Mouse (Mus musculus): Measurements from ENCODE around the gene Cox6a1. TPM values are rescaled to one million over a fixed set of nuclear protein-coding genes. Genes with fewer than 3 reads are reported as not detected.
A peak's percentile ranks its signal among the peaks of the same experiment; 100 is the strongest.
"Not testable (repeated sequence)": the region's sequence is repeated elsewhere in the genome, so short reads cannot be mapped to it uniquely, and the experiment has no call there.

Gene Cox6a1
- polyA plus RNA-seq, 1 experiment from 2014 or later: 674 TPM

DNA sequence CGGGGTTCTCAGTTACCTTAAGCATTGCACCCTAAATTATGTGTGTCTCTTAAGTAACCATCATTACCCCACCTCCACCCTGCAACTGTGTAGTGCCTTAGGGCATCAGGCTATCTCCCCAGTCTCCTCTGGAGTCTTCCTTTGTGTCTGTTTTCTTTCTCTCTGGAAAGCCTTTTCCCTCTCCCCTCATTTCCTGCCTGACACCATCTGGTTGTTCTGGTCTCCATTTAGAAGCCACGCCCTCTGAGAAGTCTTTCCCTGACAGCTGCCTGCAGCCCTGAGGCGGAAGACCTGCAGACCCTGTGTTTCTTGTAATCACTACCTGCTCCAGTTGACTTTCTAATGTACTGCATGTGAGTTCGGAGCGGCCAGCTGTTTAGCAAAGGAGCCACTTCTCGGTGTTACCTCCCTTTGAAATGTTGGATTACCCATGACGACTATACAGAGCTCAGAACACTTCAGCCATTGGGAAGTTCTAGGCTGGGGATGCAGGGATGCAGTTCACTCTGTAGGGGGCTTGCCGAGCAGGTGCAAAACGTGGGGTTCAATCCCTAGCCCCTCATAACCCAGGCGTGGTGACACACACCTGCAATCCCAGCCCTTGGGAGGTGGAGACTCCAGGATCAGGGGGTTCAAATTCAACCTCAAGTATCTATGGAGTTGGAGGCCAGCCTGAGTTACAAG lies 31.0 kb downstream of the Cox6a1 start:
- H3K27ac ChIP-seq (ENCODE audit: low read depth, low read length): peak overlapping the region; percentile 20
- H3K27me3 ChIP-seq (ENCODE audit: control insufficient read depth, insufficient read depth, low read length): no peaks in the 10 kb centered on the region
- peak overlapping the region; percentile 13; the same call in 1 of the 2 replicates for H3K4me2 ChIP-seq (ENCODE audit: low read depth, low read length, severe bottlenecking)
- peak; percentile 60; the same call in 1 of the 2 replicates for ATAC-seq (replicated peaks; ENCODE audit: low FRiP score)
- no peak overlapping the region for H3K9ac ChIP-seq (ENCODE audit: low read length)
- H3K36me3 ChIP-seq (ENCODE audit: control insufficient read depth, insufficient read depth, low read length): no peaks in the 10 kb centered on the region
- H3K4me1 ChIP-seq (replicated peaks; ENCODE audit: control insufficient read depth, insufficient read depth, low read length): peaks cover 21% of the 10 kb centered on the region
- 7% methylated on average over 10 of the region's 10 CpGs for WGBS
- DNase-seq (ENCODE audit: low spot score): peak; percentile 69
- H3K4me3 ChIP-seq (ENCODE audit: low read depth, low read length): no peak overlapping the region
- H3K9me3 ChIP-seq (ENCODE audit: control insufficient read depth, low read length): no peaks in the 10 kb centered on the region

- Histone ChIP-seq H3K9me3 (ENCODE audit: control insufficient read depth, low read length) (no peaks in the 10 kb centered on the region), H3K4me2 (ENCODE audit: low read depth, low read length, severe bottlenecking) (no peak overlapping the region), H3K27ac (ENCODE audit: low read depth, low read length) (peak overlapping the region; percentile 20), H3K9ac (ENCODE audit: low read length) (peak overlapping the region; percentile 30), H3K4me3 (ENCODE audit: low read depth, low read length) (no peak overlapping the region), H3K4me1 (replicated peaks; ENCODE audit: control insufficient read depth, insufficient read depth, low read length) (peaks cover 21% of the 10 kb centered on the region), H3K36me3 (ENCODE audit: control insufficient read depth, insufficient read depth, low read length) (no peaks in the 10 kb centered on the region), H3K27me3 (ENCODE audit: control insufficient read depth, insufficient read depth, low read length) (no peaks in the 10 kb centered on the region)
- DNase-seq (ENCODE audit: low spot score) (no peak), ATAC-seq (replicated peaks; ENCODE audit: low FRiP score) (no peak)
- 3% methylated on average over 14 of the region's 14 CpGs for WGBS
Measured at GRCm38 (mm10) chr5:115316968-115317644, 31.7 kb downstream of the Cox6a1 start.

DNA sequence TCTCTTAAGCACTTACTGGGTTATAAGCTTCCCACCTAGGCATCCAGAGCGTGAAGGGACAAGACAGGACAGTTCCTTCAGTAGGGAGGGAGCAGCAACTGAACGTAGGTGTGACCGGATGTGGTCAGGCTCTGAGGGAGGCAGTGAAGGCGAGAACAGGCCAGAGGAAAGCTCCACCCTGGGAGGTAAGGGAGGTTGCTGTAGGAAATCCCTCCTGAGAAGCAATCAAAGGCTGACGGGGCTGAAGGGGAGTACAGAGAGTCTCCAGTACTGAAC lies 35.2 kb downstream of the Cox6a1 start:
- Histone ChIP-seq H3K4me2 (ENCODE audit: low read depth, low read length, severe bottlenecking) (no peak overlapping the region), H3K4me1 (replicated peaks; ENCODE audit: control insufficient read depth, insufficient read depth, low read length) (peaks cover 10% of the 10 kb centered on the region), H3K9me3 (ENCODE audit: control insufficient read depth, low read length) (no peaks in the 10 kb centered on the region), H3K4me3 (ENCODE audit: low read depth, low read length) (no peak overlapping the region), H3K36me3 (ENCODE audit: control insufficient read depth, insufficient read depth, low read length) (no peaks in the 10 kb centered on the region), H3K27me3 (ENCODE audit: control insufficient read depth, insufficient read depth, low read length) (no peaks in the 10 kb centered on the region), H3K9ac (ENCODE audit: low read length) (no peak overlapping the region), H3K27ac (ENCODE audit: low read depth, low read length) (no peak overlapping the region)
- no peak for ATAC-seq (replicated peaks; ENCODE audit: low FRiP score)
- DNase-seq (ENCODE audit: low spot score): no peak
- 42% methylated on average over 5 of the region's 5 CpGs for WGBS

GRCm38 (mm10) chr5:115312816-115313667 lies 35.7 kb downstream of the Cox6a1 start:
- WGBS: 82% methylated on average over 10 of the region's 10 CpGs
- DNase-seq (ENCODE audit: low spot score): no peak

DNA sequence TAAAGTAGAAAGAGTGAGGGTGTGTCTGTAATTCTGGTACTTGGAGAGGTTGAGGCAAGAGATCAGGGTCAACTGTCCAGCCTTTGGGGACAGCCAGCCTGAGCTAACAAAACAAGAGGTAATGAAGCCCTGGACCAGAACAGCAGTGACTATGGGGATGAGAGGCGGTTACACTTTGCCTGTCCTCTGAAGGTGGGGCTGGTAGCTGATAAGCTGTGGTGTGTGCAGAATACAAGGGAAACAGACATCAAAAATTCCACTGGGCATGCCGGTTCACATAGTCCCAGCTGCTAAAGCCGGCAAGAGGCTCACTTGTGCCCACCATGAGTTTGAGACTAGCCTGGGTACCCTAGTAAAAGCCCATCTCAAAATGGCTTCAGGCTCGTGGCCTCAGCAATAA lies 36.4 kb downstream of the Cox6a1 start:
- ATAC-seq (replicated peaks; ENCODE audit: low FRiP score) (no peak), DNase-seq (ENCODE audit: low spot score) (no peak)
- WGBS: 88% methylated on average over 4 of the region's 4 CpGs
- H3K4me3 ChIP-seq (ENCODE audit: low read depth, low read length): no peak overlapping the region
- no peak overlapping the region for H3K27ac ChIP-seq (ENCODE audit: low read depth, low read length)
- peaks cover 7% of the 10 kb centered on the region for H3K4me1 ChIP-seq (replicated peaks; ENCODE audit: control insufficient read depth, insufficient read depth, low read length)
- H3K36me3 ChIP-seq (ENCODE audit: control insufficient read depth, insufficient read depth, low read length): no peaks in the 10 kb centered on the region
- no peak overlapping the region for H3K9ac ChIP-seq (ENCODE audit: low read length)
- no peak overlapping the region for H3K4me2 ChIP-seq (ENCODE audit: low read depth, low read length, severe bottlenecking)
- H3K9me3 ChIP-seq (ENCODE audit: control insufficient read depth, low read length): no peaks in the 10 kb centered on the region
- H3K27me3 ChIP-seq (ENCODE audit: control insufficient read depth, insufficient read depth, low read length): no peaks in the 10 kb centered on the region

More at GRCm38 (mm10) chr5:115312816-115313667, 35.7 kb downstream of the Cox6a1 start:
- no peaks in the 10 kb centered on the region for H3K9me3 ChIP-seq (ENCODE audit: control insufficient read depth, low read length)
- H3K4me3 ChIP-seq (ENCODE audit: low read depth, low read length): no peak overlapping the region
- no peak overlapping the region for H3K27ac ChIP-seq (ENCODE audit: low read depth, low read length)
- H3K27me3 ChIP-seq (ENCODE audit: control insufficient read depth, insufficient read depth, low read length): no peaks in the 10 kb centered on the region
- H3K9ac ChIP-seq (ENCODE audit: low read length): no peak overlapping the region
- no peak overlapping the region for H3K4me2 ChIP-seq (ENCODE audit: low read depth, low read length, severe bottlenecking)
- ATAC-seq (replicated peaks; ENCODE audit: low FRiP score): no peak
- no peaks in the 10 kb centered on the region for H3K36me3 ChIP-seq (ENCODE audit: control insufficient read depth, insufficient read depth, low read length)
- H3K4me1 ChIP-seq (replicated peaks; ENCODE audit: control insufficient read depth, insufficient read depth, low read length): peaks cover 9% of the 10 kb centered on the region

DNA sequence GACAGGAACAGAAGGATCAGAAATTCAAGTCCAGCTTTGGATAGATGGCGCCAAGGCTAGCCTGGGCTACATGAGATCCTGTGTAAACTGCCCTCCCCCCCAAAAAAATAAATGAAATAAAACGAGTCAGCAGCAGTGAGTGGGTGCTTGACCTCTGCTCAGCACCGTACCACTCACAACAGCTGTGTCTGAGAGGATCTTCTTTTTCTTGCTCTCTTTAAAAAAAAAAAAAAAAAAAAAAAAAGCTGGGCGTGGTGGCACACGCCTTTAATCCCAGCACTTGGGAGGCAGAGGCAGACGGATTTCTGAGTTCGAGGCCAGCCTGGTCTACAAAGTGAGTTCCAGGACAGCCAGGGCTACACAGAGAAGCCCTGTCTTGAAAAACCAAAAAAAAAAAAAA lies 46.6 kb downstream of the Cox6a1 start:
- H3K9ac ChIP-seq (ENCODE audit: low read length); H3K27ac ChIP-seq (ENCODE audit: low read depth, low read length); DNase-seq (ENCODE audit: low spot score); H3K36me3 ChIP-seq (ENCODE audit: control insufficient read depth, insufficient read depth, low read length); H3K4me2 ChIP-seq (ENCODE audit: low read depth, low read length, severe bottlenecking); ATAC-seq (replicated peaks; ENCODE audit: low FRiP score); H3K27me3 ChIP-seq (ENCODE audit: control insufficient read depth, insufficient read depth, low read length); H3K4me3 ChIP-seq (ENCODE audit: low read depth, low read length); H3K9me3 ChIP-seq (ENCODE audit: control insufficient read depth, low read length): not testable (repeated sequence)
- peaks cover 21% of the 10 kb centered on the region; the same call in 1 of the 2 replicates for H3K4me1 ChIP-seq (replicated peaks; ENCODE audit: control insufficient read depth, insufficient read depth, low read length)
- WGBS: 90% methylated on average over 3 of the region's 7 CpGs

DNA sequence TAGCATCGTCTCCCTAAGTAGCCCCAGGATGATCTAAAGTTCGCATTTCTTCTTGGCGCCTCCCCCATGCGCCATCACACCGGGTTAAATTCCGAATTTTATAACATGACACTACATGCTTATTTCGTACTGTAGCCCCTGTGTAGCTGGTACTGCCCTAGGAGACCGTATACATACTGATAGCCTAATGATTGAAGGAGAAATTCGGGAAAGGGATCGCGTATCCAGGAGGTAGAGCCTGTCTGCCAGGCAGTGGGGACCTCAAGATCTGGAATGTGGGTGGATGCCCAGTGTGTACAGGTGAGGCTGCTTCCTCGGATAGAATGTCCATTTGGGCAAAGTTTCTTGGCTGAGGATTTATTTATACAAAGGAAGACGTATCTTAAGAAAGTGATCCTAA lies 47.2 kb downstream of the Cox6a1 start:
- Histone ChIP-seq H3K36me3 (ENCODE audit: control insufficient read depth, insufficient read depth, low read length) (peaks cover 8% of the 10 kb centered on the region), H3K27me3 (ENCODE audit: control insufficient read depth, insufficient read depth, low read length) (peaks cover 4% of the 10 kb centered on the region; the same call in 1 of the 2 replicates), H3K27ac (ENCODE audit: low read depth, low read length) (no peak overlapping the region), H3K9ac (ENCODE audit: low read length) (peak overlapping the region; percentile 51; the same call in 1 of the 2 replicates), H3K9me3 (ENCODE audit: control insufficient read depth, low read length) (no peaks in the 10 kb centered on the region), H3K4me1 (replicated peaks; ENCODE audit: control insufficient read depth, insufficient read depth, low read length) (peaks cover 21% of the 10 kb centered on the region; the same call in 1 of the 2 replicates), H3K4me2 (ENCODE audit: low read depth, low read length, severe bottlenecking) (peak overlapping the region; percentile 76), H3K4me3 (ENCODE audit: low read depth, low read length) (peak overlapping the region; percentile 83)
- WGBS: 32% methylated on average over 13 of the region's 13 CpGs
- DNase-seq (ENCODE audit: low spot score) (no peak), ATAC-seq (replicated peaks; ENCODE audit: low FRiP score) (no peak; the same call in 1 of the 2 replicates)

DNA sequence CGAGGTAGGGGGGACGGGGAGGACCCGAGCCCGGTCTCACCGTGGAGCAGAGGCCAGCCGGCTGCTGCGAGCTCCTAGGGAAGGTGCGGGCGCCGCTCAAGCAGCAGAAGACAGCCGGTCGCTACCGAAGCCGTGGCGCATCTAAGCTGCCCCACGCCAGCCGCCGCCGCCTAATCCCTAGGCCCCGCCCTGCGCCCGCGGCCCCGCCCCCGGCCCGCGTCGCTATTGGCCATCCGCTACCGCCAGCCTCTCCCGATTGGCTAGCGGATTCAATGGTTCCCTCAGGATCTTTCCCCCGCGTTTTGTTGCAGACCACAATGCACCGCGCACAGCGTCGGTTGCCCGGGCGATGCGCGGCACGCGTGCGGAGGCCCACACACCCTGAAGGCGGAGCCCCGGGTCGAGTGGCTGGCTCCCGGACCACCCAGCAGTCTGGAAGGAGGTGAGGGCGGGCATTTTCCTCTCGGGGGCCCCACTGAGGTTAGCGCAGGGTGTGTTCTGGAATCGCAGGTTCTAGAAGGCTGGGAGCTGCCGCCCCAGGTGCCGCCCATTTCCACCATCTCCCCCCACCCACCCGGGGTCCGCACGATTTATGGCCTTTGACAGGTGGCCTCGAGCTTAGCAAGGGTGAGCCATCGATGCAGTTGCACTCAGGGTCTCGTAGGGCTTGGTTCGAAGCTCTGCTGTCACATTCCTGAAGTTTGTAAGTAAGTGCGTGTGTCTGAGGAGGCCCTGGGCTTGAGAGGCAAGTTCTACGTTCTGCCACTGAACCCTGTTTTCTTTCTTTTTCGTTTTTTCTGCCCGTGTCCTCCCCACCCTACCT lies 47.8 kb downstream of the Cox6a1 start, which contains the start of gene Dynll1:
Gene Dynll1, minus strand, starts transcription at position 208 of the 823 bp plus-strand sequence.
- ATAC-seq (replicated peaks; ENCODE audit: low FRiP score) (peak; percentile 97), DNase-seq (ENCODE audit: low spot score) (peak; percentile 100)
- H3K27ac ChIP-seq (ENCODE audit: low read depth, low read length): peak within 1 kb of the TSS; percentile 85
- H3K4me1 ChIP-seq (replicated peaks; ENCODE audit: control insufficient read depth, insufficient read depth, low read length): peaks cover 21% of the 10 kb centered on the region; the same call in 1 of the 2 replicates
- peak within 1 kb of the TSS; percentile 83 for H3K4me3 ChIP-seq (ENCODE audit: low read depth, low read length)
- H3K9me3 ChIP-seq (ENCODE audit: control insufficient read depth, low read length): no peaks in the 10 kb centered on the region
- H3K27me3 ChIP-seq (ENCODE audit: control insufficient read depth, insufficient read depth, low read length): peaks cover 4% of the 10 kb centered on the region; the same call in 1 of the 2 replicates
- peaks cover 8% of the 10 kb centered on the region for H3K36me3 ChIP-seq (ENCODE audit: control insufficient read depth, insufficient read depth, low read length)
- H3K9ac ChIP-seq (ENCODE audit: low read length): peak within 1 kb of the TSS; percentile 89
- WGBS: under 1% methylated on average over 62 of the region's 66 CpGs
- peak within 1 kb of the TSS; percentile 76 for H3K4me2 ChIP-seq (ENCODE audit: low read depth, low read length, severe bottlenecking)
